Mouse (Mus musculus): ENCODE measurements around the gene Tctex1d2.

DNA sequence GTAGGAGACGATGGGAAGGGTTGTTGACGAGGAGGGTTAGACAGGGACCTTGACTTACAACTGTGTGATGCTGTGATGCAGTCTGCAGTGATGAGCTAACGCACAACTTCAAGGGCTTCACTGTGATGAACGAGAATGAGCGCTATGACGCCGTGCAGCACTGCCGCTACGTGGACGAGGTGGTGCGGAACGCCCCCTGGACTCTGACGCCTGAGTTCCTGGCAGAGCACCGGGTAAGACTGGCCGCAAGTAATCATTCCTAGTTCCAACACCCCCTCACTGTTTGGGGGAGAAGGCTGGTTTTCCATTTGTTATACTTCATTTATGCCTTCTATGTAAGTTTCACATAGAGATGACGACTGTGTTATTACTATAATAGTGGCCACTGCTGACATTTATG is 43.4 kb downstream of the Tctex1d2 start:
- TF ChIP-seq POLR2A (IDR thresholded peaks at IDR 0.05; ENCODE audit: low read depth, low read length) (no peak), CTCF (IDR thresholded peaks at IDR 0.05; ENCODE audit: extremely low read depth, insufficient read length, insufficient replicate concordance, low read depth, low read length) (no peak)

Measured in small intestine, adult 2 months (tissue).